Comparison of ENCODE assay signal across 15 mouse cellular contexts in the genomic region with DNA sequence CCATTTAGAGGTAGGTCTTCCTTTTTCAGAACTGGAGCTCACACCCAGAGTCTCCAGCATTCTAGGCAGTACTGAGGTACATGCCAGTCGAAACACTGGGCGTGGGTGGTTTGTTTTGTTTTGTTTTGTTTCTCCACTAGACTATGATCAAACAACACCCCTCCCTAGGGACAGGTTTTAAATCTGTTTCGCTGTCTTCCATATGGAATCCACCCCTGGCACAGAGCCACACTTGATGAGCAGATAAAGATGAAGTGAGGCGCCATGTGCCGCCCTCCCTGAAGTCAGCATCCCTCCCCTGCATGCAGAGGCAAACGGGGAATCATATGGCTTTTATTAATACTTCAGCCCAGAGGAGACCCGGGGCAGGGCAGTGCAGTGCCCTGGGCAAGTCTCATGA. TPM values are rescaled to one million over a fixed set of nuclear protein-coding genes. Genes with fewer than 3 reads are reported as not detected.
DNase-seq lines count a peak whose midpoint lies in the region; ATAC-seq and TF ChIP-seq lines count a peak whose summit lies in the region.
"Had no signal": no experiment of that assay in that cellular context is flagged by ENCODE, and none has a peak within 500 bp of the region (broad histone marks: within the 10 kb centered on the region; RNA-seq: fewer than 3 reads in every experiment).

No protein-coding gene starts in this region.

- H3K27me3 ChIP-seq in hindbrain, postnatal 0 days (ENCODE audit: insufficient read depth, low read length): no peaks in the 10 kb centered on the region; the same call in 1 of the 2 replicates
- H3K27me3 ChIP-seq in hindbrain, embryonic 16.5 days (replicated peaks; ENCODE audit: control insufficient read depth, insufficient read depth, low read length): no peaks in the 10 kb centered on the region; the same call in 1 of the 2 replicates
- peaks cover 31% of the 10 kb centered on the region for H3K27me3 ChIP-seq in E14TG2a.4 (ENCODE audit: insufficient read depth, low read length)
- H3K27me3 ChIP-seq: Patski had no signal

- DNase-seq in hindbrain, postnatal 0 days (ENCODE audit: low spot score): peak; percentile 25
- DNase-seq in brain, adult 2 months (ENCODE audit: low read depth, low spot score): peak; percentile 60
- peak; percentile 42 for DNase-seq in right cerebral cortex, adult 18-20 months
- no peak for DNase-seq in lung, postnatal 4 days
- no peak for DNase-seq in thymus, postnatal 14 days
- DNase-seq: cerebellum, adult 8-10 months; heart, postnatal 14 days; liver had no signal

- H3K4me3 ChIP-seq in hindbrain, postnatal 0 days (ENCODE audit: low read length): no peak overlapping the region
- no peak overlapping the region for H3K4me3 ChIP-seq in hindbrain, embryonic 16.5 days (ENCODE audit: low read length)
- H3K4me3 ChIP-seq in E14TG2a.4 (replicated peaks; ENCODE audit: low read length): peak overlapping the region; percentile 23; the same call in 1 of the 2 replicates
- H3K4me3 ChIP-seq: lung, embryonic 15.5 days had no signal

- H3K4me2 ChIP-seq in hindbrain, postnatal 0 days (ENCODE audit: low read depth, low read length): no peak overlapping the region
- no peak overlapping the region for H3K4me2 ChIP-seq in hindbrain, embryonic 16.5 days (ENCODE audit: low read length)
- H3K4me2 ChIP-seq: lung, embryonic 15.5 days had no signal

- no peaks in the 10 kb centered on the region for H3K36me3 ChIP-seq in hindbrain, postnatal 0 days (ENCODE audit: insufficient read depth, low read length)
- no peaks in the 10 kb centered on the region for H3K36me3 ChIP-seq in hindbrain, embryonic 16.5 days (ENCODE audit: control insufficient read depth, insufficient read depth, low read length)
- H3K36me3 ChIP-seq in E14TG2a.4 (ENCODE audit: insufficient read depth, low read length): no peaks in the 10 kb centered on the region
- H3K36me3 ChIP-seq: lung, embryonic 15.5 days had no signal

- no peak; the same call in 1 of the 2 replicates for ATAC-seq in hindbrain, postnatal 0 days
- ATAC-seq in hindbrain, embryonic 16.5 days: no peak
- ATAC-seq: Patski had no signal

- H3K9me3 ChIP-seq in hindbrain, postnatal 0 days (ENCODE audit: low read length): no peaks in the 10 kb centered on the region
- no peaks in the 10 kb centered on the region for H3K9me3 ChIP-seq in hindbrain, embryonic 16.5 days (ENCODE audit: control insufficient read depth, low read length)
- no peaks in the 10 kb centered on the region for H3K9me3 ChIP-seq in E14TG2a.4 (ENCODE audit: low read length)
- H3K9me3 ChIP-seq: lung, embryonic 15.5 days had no signal

- 27% methylated on average over 7 of the region's 7 CpGs for WGBS in hindbrain, postnatal 0 days
- 36% methylated on average over 7 of the region's 7 CpGs for WGBS in hindbrain, embryonic 16.5 days

- TF ChIP-seq CTCF in hindbrain, postnatal 0 days (IDR thresholded peaks at IDR 0.05; ENCODE audit: low read depth): no peak
- TF ChIP-seq CTCF in E14TG2a.4 (conservative IDR thresholded peaks at IDR 0.05; ENCODE audit: low read length): no peak

- no peak overlapping the region for H3K27ac ChIP-seq in hindbrain, postnatal 0 days
- H3K27ac ChIP-seq in hindbrain, embryonic 16.5 days (ENCODE audit: low read depth, low read length): no peak overlapping the region
- H3K27ac ChIP-seq: lung, embryonic 15.5 days had no signal

- no peak overlapping the region for H3K9ac ChIP-seq in hindbrain, postnatal 0 days (replicated peaks; ENCODE audit: low read length)
- H3K9ac ChIP-seq in hindbrain, embryonic 16.5 days (ENCODE audit: low read depth, low read length): no peak overlapping the region
- H3K9ac ChIP-seq: lung, embryonic 15.5 days had no signal

- H3K4me1 ChIP-seq in hindbrain, postnatal 0 days (ENCODE audit: insufficient read depth, low read length): no peaks in the 10 kb centered on the region
- H3K4me1 ChIP-seq in hindbrain, embryonic 16.5 days (ENCODE audit: control insufficient read depth, insufficient read depth, low read depth, low read length): peaks cover 2% of the 10 kb centered on the region; the same call in 1 of the 2 replicates
- H3K4me1 ChIP-seq in E14TG2a.4 (replicated peaks; ENCODE audit: low read depth, low read length): peaks cover 22% of the 10 kb centered on the region

RNA-seq across cellular contexts. Expression of a gene that starts 17.8 kb away (rescaled TPM):
- total RNA-seq in hindbrain, postnatal 0 days (2014; rRNA removed): not detected in 2 replicates
- 0.19 and 0.26 TPM in 2 replicates for polyA plus RNA-seq in hindbrain, postnatal 0 days (2015; fragmentation: Nextera tagmentation; extraction: Ambion mirVana)
- 0.13 TPM in 1 of 2 replicates, not detected in the other for polyA plus RNA-seq in hindbrain, embryonic 16.5 days (2015; fragmentation: Nextera tagmentation; extraction: Ambion mirVana)
- total RNA-seq: heart, adult 8-10 months; heart, postnatal 14 days; megakaryocyte-erythroid progenitor cell, adult 5-6 weeks had no signal
- polyA plus RNA-seq: Patski had no signal

RNA-seq across cellular contexts. Expression of a gene that starts 20.9 kb away (rescaled TPM):
- 1.0 and 1.9 TPM in 2 replicates for total RNA-seq in hindbrain, postnatal 0 days (2014; rRNA removed)
- polyA plus RNA-seq in hindbrain, postnatal 0 days (2015; fragmentation: Nextera tagmentation; extraction: Ambion mirVana): 1.1 and 1.2 TPM in 2 replicates
- polyA plus RNA-seq in hindbrain, embryonic 16.5 days (2015; fragmentation: Nextera tagmentation; extraction: Ambion mirVana): 1.6 and 2.0 TPM in 2 replicates
- total RNA-seq: heart, postnatal 14 days; megakaryocyte-erythroid progenitor cell, adult 5-6 weeks had no signal

RNA-seq across cellular contexts. Expression of a gene that starts 21.4 kb away (rescaled TPM):
- total RNA-seq in hindbrain, postnatal 0 days (2014; rRNA removed): 27.1 and 27.8 TPM in 2 replicates
- 19.5 and 20.1 TPM in 2 replicates for polyA plus RNA-seq in hindbrain, postnatal 0 days (2015; fragmentation: Nextera tagmentation; extraction: Ambion mirVana)
- 20.8 and 21.1 TPM in 2 replicates for polyA plus RNA-seq in hindbrain, embryonic 16.5 days (2015; fragmentation: Nextera tagmentation; extraction: Ambion mirVana)

RNA-seq across cellular contexts. Expression of a gene that starts 25.7 kb away (rescaled TPM):
- 0.75 and 1.0 TPM in 2 replicates for total RNA-seq in hindbrain, postnatal 0 days (2014; rRNA removed)
- 0.33 and 0.34 TPM in 2 replicates for polyA plus RNA-seq in hindbrain, postnatal 0 days (2015; fragmentation: Nextera tagmentation; extraction: Ambion mirVana)
- 0.34 and 0.54 TPM in 2 replicates for polyA plus RNA-seq in hindbrain, embryonic 16.5 days (2015; fragmentation: Nextera tagmentation; extraction: Ambion mirVana)
- total RNA-seq: heart, adult 8-10 months; heart, postnatal 14 days; layer of hippocampus, adult 8-10 months; megakaryocyte-erythroid progenitor cell, adult 5-6 weeks had no signal
- polyA plus RNA-seq: Patski had no signal

RNA-seq across cellular contexts. Expression of a gene that starts 27.5 kb away (rescaled TPM):
- total RNA-seq in hindbrain, postnatal 0 days (2014; rRNA removed): 5.5 and 8.7 TPM in 2 replicates
- 7.3 and 7.7 TPM in 2 replicates for polyA plus RNA-seq in hindbrain, postnatal 0 days (2015; fragmentation: Nextera tagmentation; extraction: Ambion mirVana)
- 5.8 and 6.1 TPM in 2 replicates for polyA plus RNA-seq in hindbrain, embryonic 16.5 days (2015; fragmentation: Nextera tagmentation; extraction: Ambion mirVana)

Comparison
In these comparisons a context has a peak if more than half of its experiments do, and no peak if none do; other contexts are left out.
1. DNase-seq: peak in hindbrain, postnatal 0 days (single experiment), brain, adult 2 months (single experiment) and right cerebral cortex, adult 18-20 months (single experiment); none in lung, postnatal 4 days (0 of 2) and thymus, postnatal 14 days (single experiment).